Mouse (Mus musculus) heart, adult 2 months (tissue): ENCODE data around the gene Rxra.

Experiments used
- CTCF ChIP-seq: fragments of 200-600 bp; IDR thresholded peaks from 2 replicates; pipeline ENCODE4 v1.8.1; 2022; ENCODE audit warnings: antibody characterized with exemption, mild to moderate bottlenecking, moderate library complexity
- POLR2A ChIP-seq: fragments of 200-500 bp; IDR thresholded peaks from 2 replicates; pipeline ENCODE4 v1.6.1; 2011; ENCODE audit warnings: mild to moderate bottlenecking, low read depth, low read length, control low read depth; ENCODE audit not compliant: insufficient read depth

GRCm38 (mm10) chr2:27667677-27668076 is 8.6 kb upstream of the Rxra start:
- no peak for TF ChIP-seq CTCF
- TF ChIP-seq POLR2A = no peak
